Mouse (Mus musculus) liver, adult 2 months (tissue): ENCODE data around the gene Cdkn2d. TPM values are rescaled to one million over a fixed set of nuclear protein-coding genes. Genes with fewer than 3 reads are reported as not detected.

Experiments
- DNase-seq: peaks from one replicate; pipeline ENCODE4 v3.0.0-alpha.2; 2011; ENCODE audit warnings: low read depth, low spot score; ENCODE audit errors: extremely low read depth
- H3K27ac ChIP-seq: fragments of 200-500 bp; replicated peaks from 2 replicates; pipeline ENCODE4 v1.5.1; 2012; ENCODE audit warnings: low read depth, mild to moderate bottlenecking, control low read depth, inconsistent platforms, low read length; ENCODE audit not compliant: insufficient read depth
- H3K27me3 ChIP-seq: fragments of 200-500 bp; 2 replicates; pipeline ENCODE4 v1.6.1; 2012; ENCODE audit warnings: mild to moderate bottlenecking, moderate library complexity, low read length, inconsistent platforms; ENCODE audit not compliant: control insufficient read depth, insufficient read depth
- H3K36me3 ChIP-seq: fragments of 200-500 bp; 2 replicates; pipeline ENCODE4 v1.6.1; 2012; ENCODE audit warnings: low read length, inconsistent platforms; ENCODE audit not compliant: control insufficient read depth, insufficient read depth
- H3K4me1 ChIP-seq: fragments of 200-500 bp; 2 replicates; pipeline ENCODE4 v1.6.1; 2011; ENCODE audit warnings: low read length; ENCODE audit not compliant: control insufficient read depth, insufficient read depth
- H3K4me3 ChIP-seq: fragments of 200-500 bp; 2 replicates; pipeline ENCODE4 v1.5.1; 2011; ENCODE audit warnings: low read depth, mild to moderate bottlenecking, control low read depth, low read length, moderate library complexity; ENCODE audit not compliant: insufficient read depth
- H3K79me2 ChIP-seq: fragments of 200-500 bp; 2 replicates; pipeline ENCODE4 v1.6.1; 2012; ENCODE audit warnings: inconsistent platforms, mild to moderate bottlenecking, low read length, moderate library complexity; ENCODE audit not compliant: control insufficient read depth, insufficient read depth
- H3K9ac ChIP-seq: fragments of 200-500 bp; 2 replicates; pipeline ENCODE4 v1.6.1; 2012; ENCODE audit warnings: low read depth, mild to moderate bottlenecking, control low read depth, inconsistent platforms, low read length
- CTCF ChIP-seq: fragments of 200-500 bp; IDR thresholded peaks from 2 replicates; pipeline ENCODE4 v1.5.1; 2011; ENCODE audit warnings: low read depth, low read length, control low read depth
- POLR2A ChIP-seq: fragments of 200-500 bp; IDR thresholded peaks from 2 replicates; pipeline ENCODE4 v1.6.1; 2011; ENCODE audit warnings: low read length, control low read depth; ENCODE audit not compliant: insufficient read depth; ENCODE audit errors: extremely low read depth
- WGBS: fragments of 180-500 bp; shearing (Covaris S2); methylation state at CpG from one replicate; pipeline ENCODE4 v1.1.7; 2018; 5-methylcytosine and 5-hydroxymethylcytosine counted together
- polyA plus RNA-seq: library from polyadenylated mRNA; depleted of rRNA; stranded (reverse); fragments of >200 nt; gene quantifications from 2 replicates; pipeline ENCODE4 v1.2.3, GENCODE M21; 2012; rRNA removed
- total RNA-seq: library from RNA; depleted of rRNA; stranded (reverse); fragments of >200 nt; gene quantifications from 2 replicates; pipeline ENCODE4 v1.2.3, GENCODE M21; 2014; rRNA removed

The Cdkn2d gene
- 3.0 and 3.9 TPM in 2 replicates for total RNA-seq
- 5.1 and 5.2 TPM in 2 replicates for polyA plus RNA-seq

- peak; percentile 99 for DNase-seq
- WGBS = under 1% methylated on average over 51 of the region's 51 CpGs
- Histone ChIP-seq H3K36me3 (no peaks in the 10 kb centered on the region), H3K27me3 (no peaks in the 10 kb centered on the region), H3K4me3 (peak within 1 kb of the TSS; percentile 68), H3K27ac (peak within 1 kb of the TSS; percentile 56), H3K4me1 (peaks cover 5% of the 10 kb centered on the region), H3K9ac (peak within 1 kb of the TSS; percentile 87), H3K79me2 (peaks cover 6% of the 10 kb centered on the region)
- TF ChIP-seq CTCF (peak; percentile 70), POLR2A (0 out of 2 replicates have a peak, but pooled peaks have one; percentile 38)
These were observed at the start of gene Cdkn2d for GRCm38 (mm10) chr9:21291022-21291787. Cdkn2d (minus strand) TSS chr9:21291407.

DNA sequence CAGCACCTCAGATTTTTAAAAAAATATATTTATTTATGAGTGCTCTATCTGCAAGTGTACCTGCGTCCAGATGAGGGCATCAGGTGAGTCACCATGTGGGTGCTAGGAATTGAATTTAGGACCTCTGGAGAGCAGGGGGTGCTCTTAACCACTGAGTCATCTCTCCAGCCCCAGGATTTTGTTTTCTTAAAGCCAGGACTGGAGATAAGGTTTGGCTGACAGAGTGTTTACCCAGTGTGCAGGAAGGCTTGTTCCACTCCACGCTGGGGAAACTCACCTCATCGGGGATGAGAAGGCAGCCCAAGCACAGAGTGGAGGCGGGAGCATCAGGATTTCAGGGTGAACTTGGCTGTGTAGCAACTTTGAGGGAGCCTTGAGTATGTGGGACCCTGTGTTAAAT is 49.2 kb upstream of the Cdkn2d start:
- no peak for DNase-seq
- H3K4me1 ChIP-seq = no peaks in the 10 kb centered on the region
- no peak overlapping the region for H3K4me3 ChIP-seq
- H3K9ac ChIP-seq = no peak overlapping the region
- no peaks in the 10 kb centered on the region for H3K36me3 ChIP-seq
- 48% methylated on average over 4 of the region's 4 CpGs for WGBS
- H3K27ac ChIP-seq = no peak overlapping the region
- TF ChIP-seq POLR2A (no peak), CTCF (no peak)
- peaks cover 3% of the 10 kb centered on the region; the same call in 1 of the 2 replicates for H3K27me3 ChIP-seq
- no peaks in the 10 kb centered on the region for H3K79me2 ChIP-seq

- H3K4me3 ChIP-seq = peak overlapping the region; percentile 39; the same call in 1 of the 2 replicates
- H3K4me1 ChIP-seq = no peaks in the 10 kb centered on the region
- H3K9ac ChIP-seq = no peak overlapping the region; the same call in 1 of the 2 replicates
- no peak for TF ChIP-seq CTCF
- TF ChIP-seq POLR2A = no peak
- H3K79me2 ChIP-seq = no peaks in the 10 kb centered on the region
- H3K27me3 ChIP-seq = peaks cover 3% of the 10 kb centered on the region; the same call in 1 of the 2 replicates
- DNase-seq = no peak
- H3K36me3 ChIP-seq = no peaks in the 10 kb centered on the region
- no peak overlapping the region for H3K27ac ChIP-seq
- 26% methylated on average over 20 of the region's 20 CpGs for WGBS
These were observed 46.4 kb upstream of the Cdkn2d start for GRCm38 (mm10) chr9:21337652-21338051.

DNA sequence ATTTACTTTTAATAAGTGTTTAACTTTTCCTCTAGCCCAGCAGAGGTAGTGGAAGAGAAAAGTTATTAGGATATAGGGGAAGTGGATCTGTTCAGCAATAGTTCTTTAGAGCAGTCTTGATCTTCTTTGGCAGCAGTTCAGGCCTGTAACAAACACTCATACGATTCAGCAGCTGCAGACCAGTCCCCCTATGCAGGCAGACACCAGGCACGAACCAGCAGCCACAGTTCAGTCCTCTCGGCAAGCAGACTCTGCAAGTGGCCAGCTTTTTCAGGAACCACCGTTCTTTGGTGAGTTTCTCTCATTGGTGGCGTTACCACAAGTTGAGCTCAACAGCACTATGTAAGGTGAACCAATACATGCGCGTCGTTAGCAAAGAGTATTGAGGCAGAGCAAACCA is 45.3 kb upstream of the Cdkn2d start:
- 88% methylated on average over 8 of the region's 8 CpGs for WGBS
- H3K4me3 ChIP-seq = no peak overlapping the region
- TF ChIP-seq CTCF (no peak), POLR2A (no peak)
- no peaks in the 10 kb centered on the region for H3K79me2 ChIP-seq
- no peaks in the 10 kb centered on the region for H3K4me1 ChIP-seq
- peaks cover 3% of the 10 kb centered on the region; the same call in 1 of the 2 replicates for H3K27me3 ChIP-seq
- no peaks in the 10 kb centered on the region for H3K36me3 ChIP-seq
- no peak overlapping the region for H3K27ac ChIP-seq
- no peak overlapping the region for H3K9ac ChIP-seq
- DNase-seq = no peak

DNA sequence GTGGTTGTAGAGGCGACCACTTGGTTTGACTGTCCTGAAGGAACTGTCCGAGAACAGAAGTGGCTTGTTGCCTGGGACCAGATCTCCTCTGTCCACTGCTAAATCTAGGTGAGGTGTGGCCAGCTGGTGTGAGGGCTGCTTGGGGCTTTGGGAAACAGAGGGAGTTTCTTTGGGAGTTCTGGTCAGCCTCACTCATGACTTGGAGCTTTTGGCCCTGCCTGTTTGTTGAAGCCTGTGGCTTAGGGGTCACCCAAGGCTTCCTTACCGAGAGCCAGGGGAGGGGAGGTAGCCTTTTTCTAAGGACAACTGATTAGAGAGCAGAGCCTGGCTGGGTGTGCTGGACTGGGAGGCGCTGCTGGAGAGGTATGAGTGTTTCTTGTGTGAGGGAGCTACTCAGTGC is 44.2 kb upstream of the Cdkn2d start:
- 88% methylated on average over 4 of the region's 4 CpGs for WGBS

DNA sequence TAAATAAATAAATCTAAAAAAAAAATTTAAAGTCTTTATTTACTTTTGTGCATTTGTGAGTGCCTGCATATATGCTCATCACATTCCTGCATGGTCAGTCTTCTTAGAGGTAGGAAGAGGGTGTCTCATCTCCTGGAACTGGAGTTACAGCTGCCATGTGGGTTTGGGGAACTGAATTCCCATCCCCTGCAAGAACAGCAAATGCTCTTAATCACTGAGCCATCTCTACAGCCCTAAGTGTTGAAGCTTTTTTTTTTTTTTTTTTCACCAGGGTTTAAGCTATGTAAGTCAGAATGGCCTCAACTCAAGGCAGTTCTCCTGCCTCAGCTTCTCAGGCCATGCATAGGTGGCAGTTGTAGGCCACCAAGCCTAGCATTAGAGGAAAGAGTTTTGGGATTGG is 43.5 kb upstream of the Cdkn2d start:
- Histone ChIP-seq H3K27ac (no peak overlapping the region), H3K4me1 (no peaks in the 10 kb centered on the region), H3K79me2 (no peaks in the 10 kb centered on the region), H3K9ac (no peak overlapping the region), H3K36me3 (no peaks in the 10 kb centered on the region), H3K4me3 (no peak overlapping the region), H3K27me3 (peaks cover 3% of the 10 kb centered on the region; the same call in 1 of the 2 replicates)
- TF ChIP-seq POLR2A (no peak), CTCF (no peak)
- DNase-seq = no peak

More for the DNA sequence above, 44.2 kb upstream of the Cdkn2d start:
- Histone ChIP-seq H3K4me1 (no peaks in the 10 kb centered on the region), H3K4me3 (no peak overlapping the region), H3K27me3 (peaks cover 3% of the 10 kb centered on the region; the same call in 1 of the 2 replicates), H3K36me3 (no peaks in the 10 kb centered on the region), H3K79me2 (no peaks in the 10 kb centered on the region), H3K9ac (no peak overlapping the region), H3K27ac (no peak overlapping the region)
- no peak for TF ChIP-seq POLR2A
- TF ChIP-seq CTCF = no peak
- no peak for DNase-seq
